Mouse (Mus musculus) hindlimb bud, embryonic 11.5 days (tissue): ENCODE results near the gene Ggt7.
"Not testable (repeated sequence)": the region's sequence is repeated elsewhere in the genome, so short reads cannot be mapped to it uniquely, and the experiment has no call there.

Experiments
- DNase-seq: peaks from one replicate; pipeline ENCODE4 v3.0.0-alpha.2; 2012; ENCODE audit warnings: low read depth, low spot score; ENCODE audit errors: extremely low spot score

Ggt7 gene

GRCm38 (mm10) chr2:155512479-155512878 lies 5.6 kb downstream of the Ggt7 start:
- peak; percentile 12 for DNase-seq

GRCm38 (mm10) chr2:155507721-155508470 lies 10.1 kb downstream of the Ggt7 start:
- no peak for DNase-seq

GRCm38 (mm10) chr2:155505811-155506210 lies 12.2 kb downstream of the Ggt7 start:
- no peak for DNase-seq

- no peak for DNase-seq
These were observed 13.3 kb downstream of the Ggt7 start for GRCm38 (mm10) chr2:155504440-155505355.

- DNase-seq: no peak
These were observed 15.4 kb downstream of the Ggt7 start for GRCm38 (mm10) chr2:155502596-155502995.

GRCm38 (mm10) chr2:155490998-155491397 lies 27.0 kb downstream of the Ggt7 start:
- DNase-seq: no peak

- peak; percentile 35 for DNase-seq
These were observed 36.0 kb downstream of the Ggt7 start for GRCm38 (mm10) chr2:155482021-155482420.

- DNase-seq: peak; percentile 22
These were observed 44.4 kb downstream of the Ggt7 start, which contains the start of gene Ncoa6 for GRCm38 (mm10) chr2:155473570-155474088. Gene Ncoa6 (minus strand): TSS chr2:155473894.

GRCm38 (mm10) chr2:155472671-155473569 lies 45.1 kb downstream of the Ggt7 start:
- DNase-seq: peak; percentile 33

- no peak for DNase-seq
These were observed 51.2 kb downstream of the Ggt7 start for GRCm38 (mm10) chr2:155466861-155467260.

GRCm38 (mm10) chr2:155453591-155453990 lies 64.4 kb downstream of the Ggt7 start:
- DNase-seq: no peak

- DNase-seq: no peak
These were observed 66.8 kb downstream of the Ggt7 start for GRCm38 (mm10) chr2:155451256-155451655.

GRCm38 (mm10) chr2:155447906-155448305 lies 70.1 kb downstream of the Ggt7 start:
- not testable (repeated sequence) for DNase-seq

- no peak for DNase-seq
These were observed 74.6 kb downstream of the Ggt7 start for GRCm38 (mm10) chr2:155443446-155443845.

GRCm38 (mm10) chr2:155442916-155443315 lies 75.1 kb downstream of the Ggt7 start:
- no peak for DNase-seq
